Mouse (Mus musculus) C2C12 (cell line): ENCODE measurements around the gene Acads.

Experiments
- CEBPB ChIP-seq: IDR thresholded peaks from one replicate; pipeline ENCODE4 v1.6.1; 2011; ENCODE audit warnings: low read depth, mild to moderate bottlenecking, control low read depth, moderate library complexity
- CTCF ChIP-seq: IDR thresholded peaks from one replicate; pipeline ENCODE4 v1.5.1; 2011; ENCODE audit not compliant: control insufficient read depth, insufficient read depth, insufficient read length
- MYOD1 ChIP-seq: IDR thresholded peaks from one replicate; pipeline ENCODE4 v1.6.1; 2011; ENCODE audit warnings: low read depth; ENCODE audit not compliant: control insufficient read depth, insufficient read length
- MYOG ChIP-seq: IDR thresholded peaks from one replicate; pipeline ENCODE4 v1.6.1; 2011; ENCODE audit not compliant: control insufficient read depth, insufficient read length; ENCODE audit errors: extremely low read depth
- USF1 ChIP-seq: IDR thresholded peaks from one replicate; pipeline ENCODE4 v1.6.1; 2011; ENCODE audit warnings: low read depth, mild to moderate bottlenecking, control low read depth, moderate library complexity

- TF ChIP-seq CTCF (no peak), MYOG (no peak), USF1 (no peak), MYOD1 (no peak), CEBPB (no peak)
Observed at GRCm38 (mm10) chr5:115161064-115161939, 42.2 kb upstream of the Acads start.
